Mouse (Mus musculus): ENCODE results near the gene Bsdc1. TPM values are rescaled to one million over a fixed set of nuclear protein-coding genes. Genes with fewer than 3 reads are reported as not detected.

Gene Bsdc1
- polyA plus RNA-seq, 1 experiment from 2014 or later, result 22.5 TPM

DNA sequence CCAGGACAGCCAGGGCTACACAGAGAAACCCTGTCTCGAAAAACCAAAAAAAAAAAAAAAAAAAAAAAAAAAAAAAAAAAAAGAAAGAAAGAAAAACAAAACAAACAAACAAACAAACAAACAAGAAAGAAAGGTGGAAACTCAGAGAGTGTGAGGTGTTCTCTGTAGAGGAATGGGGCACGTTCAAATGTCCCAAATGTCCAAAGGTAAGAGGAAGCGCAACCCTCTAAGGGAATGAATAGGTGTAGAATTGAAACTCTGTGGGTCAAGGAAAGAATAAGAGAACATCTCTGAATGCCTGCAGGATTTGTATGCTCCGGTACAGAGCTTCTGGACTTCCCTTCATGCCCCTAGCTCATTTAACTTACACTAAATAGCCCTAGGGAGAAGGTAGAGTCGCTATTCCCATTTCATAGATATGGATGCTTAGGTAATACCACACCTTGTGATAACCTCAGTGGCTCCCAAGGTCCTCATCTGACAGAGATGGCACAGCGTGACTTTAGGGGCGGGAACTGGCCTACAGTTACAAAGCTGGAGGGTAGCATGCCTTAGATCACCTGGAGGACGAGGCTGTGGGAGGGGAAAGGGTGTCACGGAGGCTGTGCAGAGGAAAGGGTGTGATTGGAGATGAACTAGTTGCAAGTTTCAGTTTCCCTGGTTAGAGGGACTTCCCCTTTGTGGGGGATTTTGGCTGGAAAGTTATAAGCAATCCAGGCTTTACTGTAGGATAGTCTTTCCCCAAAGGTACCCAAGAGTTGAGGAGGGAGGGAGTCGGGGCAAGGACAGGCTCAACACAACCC lies 46.3 kb downstream of the Bsdc1 start:
- WGBS, result 52% methylated on average over 9 of the region's 10 CpGs
- ATAC-seq (replicated peaks; ENCODE audit: low FRiP score), result no peak
- no peak overlapping the region for H3K4me3 ChIP-seq (ENCODE audit: low read depth, low read length)

DNA sequence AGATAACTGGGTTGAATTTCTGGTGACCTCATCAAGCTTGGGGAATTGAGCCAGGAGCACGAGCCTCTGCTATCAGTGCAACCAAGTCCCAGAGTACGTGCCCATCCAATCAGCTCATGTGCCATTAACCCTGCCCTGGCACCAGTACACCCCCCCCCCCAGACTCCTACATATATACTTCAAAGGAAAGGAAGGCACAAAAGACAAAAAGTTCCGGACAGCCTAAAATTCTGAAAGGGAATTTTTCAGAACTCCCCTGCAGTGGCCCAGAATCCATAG lies 46.8 kb downstream of the Bsdc1 start:
- 53% methylated on average over 3 of the region's 3 CpGs for WGBS

More for the DNA sequence above, 46.3 kb downstream of the Bsdc1 start:
- Histone ChIP-seq H3K36me3 (ENCODE audit: control insufficient read depth, insufficient read depth, low read length) (no peaks in the 10 kb centered on the region), H3K9ac (ENCODE audit: low read depth, low read length) (no peak overlapping the region), H3K4me1 (replicated peaks; ENCODE audit: control insufficient read depth, insufficient read depth, low read length) (peaks cover 17% of the 10 kb centered on the region), H3K4me2 (no peak overlapping the region), H3K9me3 (ENCODE audit: control insufficient read depth, low read length) (no peaks in the 10 kb centered on the region), H3K27me3 (replicated peaks; ENCODE audit: control insufficient read depth, insufficient read depth, low read length) (no peaks in the 10 kb centered on the region), H3K27ac (ENCODE audit: low read depth, low read length) (no peak overlapping the region)
- DNase-seq (ENCODE audit: low spot score), result no peak

DNA sequence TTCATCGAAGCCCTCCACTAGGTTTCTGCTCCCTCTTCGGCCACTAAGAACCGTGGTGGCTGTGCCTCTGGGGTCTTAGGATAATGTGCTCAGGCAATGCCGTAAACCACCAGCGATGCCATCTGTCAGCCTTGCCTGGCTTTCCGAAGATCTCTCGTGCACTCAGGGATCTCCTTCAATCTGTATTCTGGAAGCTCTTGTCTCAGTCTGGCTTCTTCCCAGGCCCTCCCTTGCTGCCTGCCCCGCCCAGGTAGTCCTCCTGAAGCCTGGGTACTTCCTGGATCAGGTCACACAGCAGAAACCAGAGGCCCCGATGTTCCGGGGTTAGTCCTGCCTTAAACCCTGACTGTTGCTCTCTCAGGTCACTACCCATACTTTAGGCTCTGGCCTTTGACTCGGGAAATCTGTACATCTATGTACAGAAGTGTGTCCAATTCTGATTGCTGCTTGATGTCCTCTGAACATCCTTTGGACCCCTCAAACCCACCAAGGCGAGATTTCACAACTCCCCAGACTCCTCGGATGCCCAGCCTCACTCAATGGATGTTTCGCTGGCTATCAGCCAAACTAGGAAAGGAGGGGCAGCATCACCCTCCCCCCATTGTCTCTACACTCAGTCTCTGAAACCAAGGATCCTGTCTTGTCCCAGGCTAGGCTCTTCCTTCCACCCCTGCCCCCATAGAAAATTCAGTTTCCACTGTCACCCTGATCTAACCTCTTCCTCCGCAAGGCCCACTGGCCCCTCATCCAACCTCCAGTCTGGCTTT lies 47.6 kb downstream of the Bsdc1 start:
- Histone ChIP-seq H3K4me2 (no peak overlapping the region), H3K4me3 (ENCODE audit: low read depth, low read length) (no peak overlapping the region), H3K27ac (ENCODE audit: low read depth, low read length) (no peak overlapping the region), H3K9me3 (ENCODE audit: control insufficient read depth, low read length) (no peaks in the 10 kb centered on the region), H3K27me3 (replicated peaks; ENCODE audit: control insufficient read depth, insufficient read depth, low read length) (peaks cover 3% of the 10 kb centered on the region; the same call in 1 of the 2 replicates), H3K9ac (ENCODE audit: low read depth, low read length) (no peak overlapping the region), H3K36me3 (ENCODE audit: control insufficient read depth, insufficient read depth, low read length) (no peaks in the 10 kb centered on the region), H3K4me1 (replicated peaks; ENCODE audit: control insufficient read depth, insufficient read depth, low read length) (peaks cover 15% of the 10 kb centered on the region)
- ATAC-seq (replicated peaks; ENCODE audit: low FRiP score) (no peak), DNase-seq (ENCODE audit: low spot score) (no peak)
- WGBS, result 58% methylated on average over 15 of the region's 15 CpGs

More for the DNA sequence above, 46.8 kb downstream of the Bsdc1 start:
- DNase-seq (ENCODE audit: low spot score) (no peak), ATAC-seq (replicated peaks; ENCODE audit: low FRiP score) (no peak)
- Histone ChIP-seq H3K27ac (ENCODE audit: low read depth, low read length) (no peak overlapping the region), H3K36me3 (ENCODE audit: control insufficient read depth, insufficient read depth, low read length) (no peaks in the 10 kb centered on the region), H3K27me3 (replicated peaks; ENCODE audit: control insufficient read depth, insufficient read depth, low read length) (peaks cover 3% of the 10 kb centered on the region; the same call in 1 of the 2 replicates), H3K4me1 (replicated peaks; ENCODE audit: control insufficient read depth, insufficient read depth, low read length) (peaks cover 18% of the 10 kb centered on the region), H3K9ac (ENCODE audit: low read depth, low read length) (no peak overlapping the region), H3K4me2 (no peak overlapping the region), H3K4me3 (ENCODE audit: low read depth, low read length) (no peak overlapping the region), H3K9me3 (ENCODE audit: control insufficient read depth, low read length) (no peaks in the 10 kb centered on the region)

DNA sequence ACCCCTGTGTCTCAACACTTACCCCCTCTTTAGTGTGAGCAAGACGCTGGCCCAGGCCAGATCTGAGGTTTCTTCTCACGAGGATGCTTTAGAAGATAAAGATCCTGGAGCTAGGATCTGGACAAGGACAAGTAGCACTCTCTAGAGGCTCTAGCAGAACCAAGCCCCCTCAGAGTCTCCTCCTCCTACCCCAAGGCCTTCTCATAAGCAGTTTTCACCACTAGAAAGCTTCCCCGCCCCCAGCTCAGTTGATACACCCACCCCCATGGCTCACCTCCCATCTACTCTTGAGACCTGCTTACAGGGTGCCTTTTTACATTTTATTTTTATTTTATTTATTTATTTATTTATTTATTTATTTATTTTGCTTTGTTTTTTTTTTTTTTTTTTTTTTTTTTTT lies 48.3 kb downstream of the Bsdc1 start:
- Histone ChIP-seq H3K4me2 (no peak overlapping the region), H3K27me3 (replicated peaks; ENCODE audit: control insufficient read depth, insufficient read depth, low read length) (peaks cover 3% of the 10 kb centered on the region; the same call in 1 of the 2 replicates), H3K4me1 (replicated peaks; ENCODE audit: control insufficient read depth, insufficient read depth, low read length) (peaks cover 11% of the 10 kb centered on the region), H3K4me3 (ENCODE audit: low read depth, low read length) (no peak overlapping the region), H3K9me3 (ENCODE audit: control insufficient read depth, low read length) (no peaks in the 10 kb centered on the region), H3K36me3 (ENCODE audit: control insufficient read depth, insufficient read depth, low read length) (no peaks in the 10 kb centered on the region), H3K9ac (ENCODE audit: low read depth, low read length) (no peak overlapping the region), H3K27ac (ENCODE audit: low read depth, low read length) (no peak overlapping the region)
- no peak for ATAC-seq (replicated peaks; ENCODE audit: low FRiP score)
- WGBS, result 51% methylated on average over 3 of the region's 3 CpGs
- DNase-seq (ENCODE audit: low spot score), result no peak

DNA sequence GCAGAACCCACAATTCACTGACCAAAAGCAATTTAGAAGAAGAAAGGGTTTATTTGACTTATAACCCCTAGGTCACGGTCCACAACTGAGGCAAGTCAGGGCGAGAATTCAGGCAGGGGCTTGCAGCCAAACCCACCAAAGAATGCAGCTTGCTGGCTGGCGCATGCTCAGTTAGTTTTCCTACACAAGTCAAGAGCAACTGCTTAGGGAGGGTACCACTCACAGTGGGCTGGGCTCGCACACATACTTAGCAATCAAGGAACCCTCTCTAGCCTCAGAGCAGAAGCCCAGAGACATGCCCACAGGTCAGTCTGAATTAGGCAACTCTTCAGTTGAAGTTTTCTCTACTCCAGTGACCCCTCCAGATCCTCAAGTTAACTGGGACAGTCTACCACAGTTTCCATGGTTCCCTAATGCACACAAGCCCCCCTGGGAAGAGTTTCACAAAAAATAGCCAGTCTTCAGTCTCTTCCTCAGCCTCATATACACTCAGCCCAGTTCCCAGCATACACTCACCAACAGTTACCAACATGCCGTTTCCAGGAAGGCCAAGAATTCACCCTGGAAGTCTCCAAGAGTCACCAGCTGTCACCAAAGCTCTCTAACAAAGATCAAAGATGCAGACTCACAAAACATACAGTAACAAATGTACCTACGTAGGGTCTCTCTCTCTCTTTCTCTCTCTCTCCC lies 49.5 kb downstream of the Bsdc1 start:
- Histone ChIP-seq H3K36me3 (ENCODE audit: control insufficient read depth, insufficient read depth, low read length) (no peaks in the 10 kb centered on the region), H3K9ac (ENCODE audit: low read depth, low read length) (no peak overlapping the region), H3K4me1 (replicated peaks; ENCODE audit: control insufficient read depth, insufficient read depth, low read length) (peaks cover 11% of the 10 kb centered on the region), H3K4me3 (ENCODE audit: low read depth, low read length) (no peak overlapping the region), H3K9me3 (ENCODE audit: control insufficient read depth, low read length) (no peaks in the 10 kb centered on the region), H3K27me3 (replicated peaks; ENCODE audit: control insufficient read depth, insufficient read depth, low read length) (peaks cover 3% of the 10 kb centered on the region; the same call in 1 of the 2 replicates), H3K27ac (ENCODE audit: low read depth, low read length) (no peak overlapping the region), H3K4me2 (no peak overlapping the region)
- WGBS, result 68% methylated on average over 6 of the region's 6 CpGs
- ATAC-seq (replicated peaks; ENCODE audit: low FRiP score) (no peak), DNase-seq (ENCODE audit: low spot score) (no peak)

DNA sequence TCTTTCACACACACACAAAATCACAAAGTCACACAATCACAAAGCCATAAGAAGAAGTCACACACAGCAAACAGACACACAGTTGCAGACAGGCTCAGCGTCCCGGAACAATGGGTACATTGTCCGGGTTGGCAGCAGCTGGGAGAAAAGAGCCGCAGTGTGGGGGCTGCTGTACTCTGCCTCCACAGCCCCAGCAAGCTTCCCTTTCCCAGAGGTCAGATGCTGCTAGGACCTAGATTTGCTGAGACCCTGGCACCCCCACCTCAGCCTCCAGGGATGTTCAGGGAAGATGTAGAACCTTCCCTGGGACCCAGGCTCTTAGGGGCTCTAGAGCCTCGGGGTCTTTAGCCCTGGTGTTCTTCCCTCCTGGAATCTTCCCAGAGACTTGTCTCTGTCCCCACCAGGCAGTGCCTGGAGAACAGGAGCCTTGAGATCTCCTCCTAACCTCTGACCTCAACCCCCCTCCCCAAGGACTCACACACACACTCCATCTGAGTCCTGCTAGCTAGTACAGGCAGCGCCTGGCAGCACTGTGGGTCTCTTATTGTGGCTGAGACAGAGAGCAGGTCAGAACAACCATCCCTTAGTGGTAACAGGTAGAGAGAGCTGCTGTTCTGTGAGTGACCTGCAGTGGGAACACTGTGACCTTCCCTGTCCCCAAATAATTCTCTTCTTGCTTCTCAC lies 50.2 kb downstream of the Bsdc1 start:
- ATAC-seq (replicated peaks; ENCODE audit: low FRiP score), result no peak
- Histone ChIP-seq H3K9ac (ENCODE audit: low read depth, low read length) (no peak overlapping the region), H3K4me1 (replicated peaks; ENCODE audit: control insufficient read depth, insufficient read depth, low read length) (peaks cover 11% of the 10 kb centered on the region), H3K4me2 (no peak overlapping the region), H3K9me3 (ENCODE audit: control insufficient read depth, low read length) (no peaks in the 10 kb centered on the region), H3K27ac (ENCODE audit: low read depth, low read length) (no peak overlapping the region), H3K27me3 (replicated peaks; ENCODE audit: control insufficient read depth, insufficient read depth, low read length) (peaks cover 3% of the 10 kb centered on the region; the same call in 1 of the 2 replicates), H3K4me3 (ENCODE audit: low read depth, low read length) (no peak overlapping the region), H3K36me3 (ENCODE audit: control insufficient read depth, insufficient read depth, low read length) (peaks cover 1% of the 10 kb centered on the region; the same call in 1 of the 2 replicates)
- DNase-seq (ENCODE audit: low spot score), result no peak
- WGBS, result 71% methylated on average over 6 of the region's 6 CpGs

DNA sequence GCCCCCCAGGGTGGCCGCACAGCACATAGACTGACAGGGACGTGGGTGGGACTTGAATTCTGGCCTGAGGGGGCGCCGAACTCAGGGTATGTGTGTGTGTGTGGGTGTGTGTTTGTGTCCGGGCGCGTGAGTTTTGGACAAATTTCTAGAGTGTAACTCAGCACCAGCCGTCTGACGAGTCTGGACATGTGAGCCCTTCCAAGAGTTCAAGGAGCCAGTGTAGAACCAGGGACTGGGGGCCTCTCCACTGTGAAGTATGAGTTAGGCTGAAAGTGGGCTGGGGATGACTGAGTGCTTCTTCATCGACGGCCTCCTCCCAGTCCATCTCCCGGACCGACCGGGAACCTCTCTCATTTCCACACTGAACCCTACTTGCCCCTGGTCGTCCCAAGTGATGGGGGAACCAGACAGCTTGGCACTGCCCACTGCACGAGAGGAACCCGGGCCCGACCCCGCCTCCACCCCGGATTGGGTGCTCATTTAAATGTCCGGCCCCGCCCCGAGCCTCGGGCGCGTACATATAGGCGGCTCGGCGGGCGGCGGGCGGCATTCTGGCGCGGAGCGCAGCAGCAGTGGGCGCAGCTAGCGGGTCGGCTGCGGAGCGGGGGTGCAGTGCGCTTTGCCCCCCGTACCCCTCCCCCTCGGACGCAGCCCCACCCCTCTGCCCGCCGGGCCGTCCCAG lies 51.8 kb downstream of the Bsdc1 start, which contains the start of gene Marcksl1:
Gene Marcksl1 (plus strand): TSS at position 496 of the 682 bp plus-strand sequence.
- peaks cover 5% of the 10 kb centered on the region; the same call in 1 of the 2 replicates for H3K36me3 ChIP-seq (ENCODE audit: control insufficient read depth, insufficient read depth, low read length)
- H3K27ac ChIP-seq (ENCODE audit: low read depth, low read length), result peak within 1 kb of the TSS; percentile 82
- peaks cover 3% of the 10 kb centered on the region; the same call in 1 of the 2 replicates for H3K27me3 ChIP-seq (replicated peaks; ENCODE audit: control insufficient read depth, insufficient read depth, low read length)
- peak within 1 kb of the TSS; percentile 93 for H3K4me3 ChIP-seq (ENCODE audit: low read depth, low read length)
- H3K9ac ChIP-seq (ENCODE audit: low read depth, low read length), result peak within 1 kb of the TSS; percentile 97
- 7% methylated on average over 42 of the region's 47 CpGs for WGBS
- no peaks in the 10 kb centered on the region for H3K9me3 ChIP-seq (ENCODE audit: control insufficient read depth, low read length)
- peak; percentile 80 for ATAC-seq (replicated peaks; ENCODE audit: low FRiP score)
- DNase-seq (ENCODE audit: low spot score), result peak; percentile 88
- peaks cover 9% of the 10 kb centered on the region for H3K4me1 ChIP-seq (replicated peaks; ENCODE audit: control insufficient read depth, insufficient read depth, low read length)
- H3K4me2 ChIP-seq, result peak within 1 kb of the TSS; percentile 77
